ENCODE assay signal across 12 mouse cellular contexts in genomic region chr5:96395786-96396650, GRCm38 (mm10). TPM values are rescaled to one million over a fixed set of nuclear protein-coding genes. Genes with fewer than 3 reads are reported as not detected.
DNase-seq lines count a peak whose midpoint lies in the region; ATAC-seq and TF ChIP-seq lines count a peak whose summit lies in the region.
"Had no signal": no experiment of that assay in that cellular context is flagged by ENCODE, and none has a peak within 500 bp of the region (broad histone marks: within the 10 kb centered on the region; RNA-seq: fewer than 3 reads in every experiment).

No protein-coding gene starts in this region.

- H3K27ac ChIP-seq in kidney, postnatal 0 days, result peak overlapping the region; percentile 5; the same call in 1 of the 2 replicates
- H3K27ac ChIP-seq in midbrain, embryonic 13.5 days, result no peak overlapping the region
- H3K27ac ChIP-seq in midbrain, postnatal 0 days (ENCODE audit: low read depth, low read length), result no peak overlapping the region
- peak overlapping the region; percentile 45 for H3K27ac ChIP-seq in intestine, embryonic 16.5 days (ENCODE audit: low read length)
- H3K27ac ChIP-seq: hindbrain, postnatal 0 days; limb, embryonic 15.5 days had no signal

- 33% methylated on average over 5 of the region's 5 CpGs for whole genome bisulfite sequencing in kidney, postnatal 0 days
- 42% methylated on average over 5 of the region's 5 CpGs for WGBS in midbrain, embryonic 13.5 days
- WGBS in midbrain, postnatal 0 days, result 40% methylated on average over 5 of the region's 5 CpGs
- 24% methylated on average over 5 of the region's 5 CpGs for WGBS in intestine, embryonic 16.5 days

- no peaks in the 10 kb centered on the region for H3K27me3 ChIP-seq in kidney, postnatal 0 days (ENCODE audit: insufficient read depth, low read length)
- H3K27me3 ChIP-seq in midbrain, embryonic 13.5 days, result no peaks in the 10 kb centered on the region
- no peaks in the 10 kb centered on the region for H3K27me3 ChIP-seq in midbrain, postnatal 0 days (ENCODE audit: insufficient read depth, low read length)
- H3K27me3 ChIP-seq in intestine, embryonic 16.5 days (replicated peaks; ENCODE audit: control insufficient read depth, insufficient read depth, low read length), result no peaks in the 10 kb centered on the region
- H3K27me3 ChIP-seq: limb, embryonic 15.5 days had no signal

- TF ChIP-seq CTCF in kidney, postnatal 0 days (IDR thresholded peaks at IDR 0.05; ENCODE audit: low read depth), result no peak
- no peak for TF ChIP-seq CTCF in midbrain, postnatal 0 days (IDR thresholded peaks at IDR 0.05)

- no peak overlapping the region for H3K4me2 ChIP-seq in kidney, postnatal 0 days (ENCODE audit: low read length)
- no peak overlapping the region for H3K4me2 ChIP-seq in midbrain, embryonic 13.5 days (replicated peaks)
- no peak overlapping the region for H3K4me2 ChIP-seq in midbrain, postnatal 0 days (ENCODE audit: low read depth, low read length, poor library complexity, severe bottlenecking)
- no peak overlapping the region for H3K4me2 ChIP-seq in intestine, embryonic 16.5 days (ENCODE audit: low read depth, low read length)
- H3K4me2 ChIP-seq: limb, embryonic 15.5 days had no signal

- no peak for ATAC-seq in kidney, postnatal 0 days (replicated peaks; ENCODE audit: low FRiP score, low read depth)
- 0 out of 2 replicates have a peak, but pooled peaks have one; percentile 56 for ATAC-seq in midbrain, embryonic 13.5 days
- no peak for ATAC-seq in midbrain, postnatal 0 days (ENCODE audit: low FRiP score)
- ATAC-seq in intestine, embryonic 16.5 days, result peak; percentile 90
- ATAC-seq: hindbrain, postnatal 0 days had no signal

- H3K4me1 ChIP-seq in kidney, postnatal 0 days (replicated peaks; ENCODE audit: insufficient read depth, low read length), result peaks cover 8% of the 10 kb centered on the region; the same call in 1 of the 2 replicates
- peaks cover 5% of the 10 kb centered on the region; the same call in 1 of the 2 replicates for H3K4me1 ChIP-seq in midbrain, embryonic 13.5 days (replicated peaks)
- no peaks in the 10 kb centered on the region for H3K4me1 ChIP-seq in midbrain, postnatal 0 days (ENCODE audit: insufficient read depth, low read length)
- peaks cover 8% of the 10 kb centered on the region for H3K4me1 ChIP-seq in intestine, embryonic 16.5 days (ENCODE audit: control insufficient read depth, insufficient read depth, low read length)
- H3K4me1 ChIP-seq: limb, embryonic 15.5 days had no signal

- H3K4me3 ChIP-seq in kidney, postnatal 0 days (replicated peaks; ENCODE audit: low read depth, low read length), result no peak overlapping the region
- no peak overlapping the region for H3K4me3 ChIP-seq in midbrain, embryonic 13.5 days (replicated peaks)
- no peak overlapping the region for H3K4me3 ChIP-seq in midbrain, postnatal 0 days (ENCODE audit: low read depth, low read length)
- no peak overlapping the region for H3K4me3 ChIP-seq in intestine, embryonic 16.5 days (ENCODE audit: low read length)
- H3K4me3 ChIP-seq: limb, embryonic 15.5 days had no signal

- intact Hi-C loops in left cerebral cortex, postnatal 25 days (cut with DNase I), result no loop called here

- no peaks in the 10 kb centered on the region for H3K36me3 ChIP-seq in kidney, postnatal 0 days (ENCODE audit: insufficient read depth, low read length)
- H3K36me3 ChIP-seq in midbrain, embryonic 13.5 days, result no peaks in the 10 kb centered on the region
- H3K36me3 ChIP-seq in midbrain, postnatal 0 days (ENCODE audit: insufficient read depth, low read length), result no peaks in the 10 kb centered on the region
- no peaks in the 10 kb centered on the region for H3K36me3 ChIP-seq in intestine, embryonic 16.5 days (ENCODE audit: control insufficient read depth, insufficient read depth, low read length)
- H3K36me3 ChIP-seq: limb, embryonic 15.5 days had no signal

- H3K9ac ChIP-seq in kidney, postnatal 0 days (ENCODE audit: low read depth, low read length), result no peak overlapping the region
- no peak overlapping the region for H3K9ac ChIP-seq in midbrain, embryonic 13.5 days (replicated peaks)
- H3K9ac ChIP-seq in midbrain, postnatal 0 days (replicated peaks; ENCODE audit: low read length, poor library complexity, severe bottlenecking), result no peak overlapping the region
- H3K9ac ChIP-seq in intestine, embryonic 16.5 days (ENCODE audit: low read depth, low read length), result no peak overlapping the region
- H3K9ac ChIP-seq: limb, embryonic 15.5 days had no signal

- no peaks in the 10 kb centered on the region for H3K9me3 ChIP-seq in kidney, postnatal 0 days (replicated peaks; ENCODE audit: low read length)
- no peaks in the 10 kb centered on the region for H3K9me3 ChIP-seq in midbrain, embryonic 13.5 days
- no peaks in the 10 kb centered on the region for H3K9me3 ChIP-seq in midbrain, postnatal 0 days (ENCODE audit: low read length)
- no peaks in the 10 kb centered on the region for H3K9me3 ChIP-seq in intestine, embryonic 16.5 days (ENCODE audit: control insufficient read depth, low read length)
- H3K9me3 ChIP-seq: limb, embryonic 15.5 days had no signal

- no peak for DNase-seq in kidney, postnatal 0 days (ENCODE audit: low spot score)
- DNase-seq in kidney, adult 9 months, result no peak
- DNase-seq in midbrain, postnatal 0 days (ENCODE audit: low spot score), result no peak
- DNase-seq in yolk sac, embryonic 10.5 days (ENCODE audit: low spot score), result peak; percentile 58
- DNase-seq in left cerebral cortex, postnatal 25 days (ENCODE audit: low spot score in 2 of 2), result no peak
- DNase-seq: cerebellum, adult 9-10 months; thymus, adult 18-20 months had no signal

RNA-seq across cellular contexts. Expression of gene Fras1, which starts 22.3 kb away (rescaled TPM):
- polyA plus RNA-seq in kidney, postnatal 0 days (2015; fragmentation: Nextera tagmentation; extraction: Ambion mirVana), result 15.8 and 19.6 TPM in 2 replicates
- polyA plus RNA-seq in midbrain, embryonic 13.5 days (2015; fragmentation: Nextera tagmentation; extraction: Ambion mirVana), result 5.4 and 5.5 TPM in 2 replicates
- total RNA-seq in midbrain, postnatal 0 days (2014; rRNA removed), result 7.3 and 9.1 TPM in 2 replicates
- 2.3 TPM in 2 replicates for polyA plus RNA-seq in midbrain, postnatal 0 days (2015; fragmentation: Nextera tagmentation; extraction: Ambion mirVana)
- 12.7 and 13.9 TPM in 2 replicates for polyA plus RNA-seq in intestine, embryonic 16.5 days (2015; fragmentation: Nextera tagmentation; extraction: Ambion mirVana)
- total RNA-seq in left cerebral cortex, postnatal 25 days (2021), result 10 to 100 TPM; 20.3 to 29.6 TPM
- total RNA-seq: megakaryocyte progenitor cell, adult 5-6 weeks had no signal

Comparison
In these comparisons a context has a peak if more than half of its experiments do, and no peak if none do; other contexts are left out.
1. ATAC-seq: peak in midbrain, embryonic 13.5 days (single experiment) and intestine, embryonic 16.5 days (single experiment); none in kidney, postnatal 0 days (single experiment) and midbrain, postnatal 0 days (single experiment).
2. H3K27ac ChIP-seq: peak in kidney, postnatal 0 days (single experiment) and intestine, embryonic 16.5 days (single experiment); none in midbrain, embryonic 13.5 days (single experiment) and midbrain, postnatal 0 days (single experiment).